Mouse (Mus musculus): Measurements from ENCODE around the gene Wipf3. TPM values are rescaled to one million over a fixed set of nuclear protein-coding genes. Genes with fewer than 3 reads are reported as not detected.

Wipf3 gene
- polyA plus RNA-seq, 1 experiment from 2014 or later = 1.2 TPM

- no peak for DNase-seq (ENCODE audit: low spot score)
- no peak overlapping the region for H3K4me3 ChIP-seq (ENCODE audit: low read depth, low read length)
- H3K4me1 ChIP-seq (replicated peaks; ENCODE audit: control insufficient read depth, insufficient read depth, low read length) = no peaks in the 10 kb centered on the region
- no peak for ATAC-seq (replicated peaks; ENCODE audit: low FRiP score, low TSS enrichment, low read depth)
- no peak overlapping the region for H3K27ac ChIP-seq (ENCODE audit: low read depth)
- H3K4me2 ChIP-seq (ENCODE audit: low read length) = no peak overlapping the region
- 82% methylated on average over 11 of the region's 11 CpGs for WGBS
- H3K36me3 ChIP-seq (ENCODE audit: control insufficient read depth, insufficient read depth, low read length) = no peaks in the 10 kb centered on the region
- no peaks in the 10 kb centered on the region for H3K9me3 ChIP-seq (ENCODE audit: control insufficient read depth, low read length)
- no peaks in the 10 kb centered on the region for H3K27me3 ChIP-seq (replicated peaks; ENCODE audit: control insufficient read depth, insufficient read depth, low read length)
- H3K9ac ChIP-seq (ENCODE audit: low read length) = no peak overlapping the region
These were observed 65.4 kb downstream of the Wipf3 start for GRCm38 (mm10) chr6:54494612-54495398.

- DNase-seq (ENCODE audit: low spot score) (no peak), ATAC-seq (replicated peaks; ENCODE audit: low FRiP score, low TSS enrichment, low read depth) (no peak)
- Histone ChIP-seq H3K9ac (ENCODE audit: low read length) (no peak overlapping the region), H3K36me3 (ENCODE audit: control insufficient read depth, insufficient read depth, low read length) (no peaks in the 10 kb centered on the region), H3K4me2 (ENCODE audit: low read length) (no peak overlapping the region), H3K4me3 (ENCODE audit: low read depth, low read length) (no peak overlapping the region), H3K27ac (ENCODE audit: low read depth) (no peak overlapping the region), H3K9me3 (ENCODE audit: control insufficient read depth, low read length) (no peaks in the 10 kb centered on the region), H3K4me1 (replicated peaks; ENCODE audit: control insufficient read depth, insufficient read depth, low read length) (no peaks in the 10 kb centered on the region), H3K27me3 (replicated peaks; ENCODE audit: control insufficient read depth, insufficient read depth, low read length) (no peaks in the 10 kb centered on the region)
- 85% methylated on average over 7 of the region's 7 CpGs for WGBS
These were observed 66.8 kb downstream of the Wipf3 start for GRCm38 (mm10) chr6:54496214-54496613.

DNA sequence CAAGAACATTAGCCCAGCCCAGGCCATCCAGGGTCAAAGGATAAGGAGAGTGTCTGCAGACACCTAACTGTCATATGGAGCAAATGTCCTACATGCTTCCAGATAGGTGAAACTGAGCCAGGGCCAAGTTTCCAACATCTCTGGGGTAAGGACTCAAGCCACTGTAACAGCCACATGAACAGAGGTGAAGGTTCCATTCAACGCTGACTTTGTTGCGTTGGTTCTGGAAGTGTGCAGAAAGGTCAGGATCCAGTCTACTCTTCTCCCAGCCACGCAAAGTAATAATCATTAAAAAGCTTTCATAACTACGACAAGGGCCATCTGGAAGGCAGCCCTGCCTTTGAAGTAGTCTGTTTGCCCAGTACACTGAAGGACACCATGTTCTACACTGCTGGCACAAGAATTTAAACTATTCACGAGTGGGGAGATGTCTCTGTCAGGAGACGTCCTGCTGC lies 73.3 kb downstream of the Wipf3 start:
- no peak overlapping the region for H3K4me2 ChIP-seq (ENCODE audit: low read length)
- 46% methylated on average over 6 of the region's 6 CpGs for WGBS
- H3K27me3 ChIP-seq (replicated peaks; ENCODE audit: control insufficient read depth, insufficient read depth, low read length) = no peaks in the 10 kb centered on the region
- no peak for DNase-seq (ENCODE audit: low spot score)
- H3K4me1 ChIP-seq (replicated peaks; ENCODE audit: control insufficient read depth, insufficient read depth, low read length) = no peaks in the 10 kb centered on the region
- H3K9me3 ChIP-seq (ENCODE audit: control insufficient read depth, low read length) = no peaks in the 10 kb centered on the region
- H3K27ac ChIP-seq (ENCODE audit: low read depth) = no peak overlapping the region
- H3K4me3 ChIP-seq (ENCODE audit: low read depth, low read length) = no peak overlapping the region
- no peak overlapping the region for H3K9ac ChIP-seq (ENCODE audit: low read length)
- H3K36me3 ChIP-seq (ENCODE audit: control insufficient read depth, insufficient read depth, low read length) = no peaks in the 10 kb centered on the region
- ATAC-seq (replicated peaks; ENCODE audit: low FRiP score, low TSS enrichment, low read depth) = no peak

DNA sequence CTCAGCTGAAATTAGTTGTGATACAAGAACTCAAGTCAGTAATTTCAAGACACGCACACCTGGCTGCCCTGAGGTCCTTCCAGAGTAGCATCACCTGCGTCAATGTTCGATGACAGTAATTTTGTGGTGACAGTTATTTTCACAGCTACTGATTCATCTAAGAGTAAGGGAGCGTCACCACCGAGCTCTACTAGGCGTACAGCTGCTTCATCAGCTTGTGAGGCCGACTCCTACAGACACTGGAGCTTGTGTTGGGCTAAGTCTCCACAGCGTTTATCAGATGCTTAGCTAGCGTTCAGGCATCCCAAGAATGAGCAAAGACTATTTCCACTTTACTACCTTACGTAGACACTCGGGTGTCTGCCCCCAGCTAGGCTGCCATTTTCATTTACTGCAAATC lies 76.9 kb downstream of the Wipf3 start:
- H3K27me3 ChIP-seq (replicated peaks; ENCODE audit: control insufficient read depth, insufficient read depth, low read length) = no peaks in the 10 kb centered on the region
- H3K9me3 ChIP-seq (ENCODE audit: control insufficient read depth, low read length) = no peaks in the 10 kb centered on the region
- DNase-seq (ENCODE audit: low spot score) (no peak), ATAC-seq (replicated peaks; ENCODE audit: low FRiP score, low TSS enrichment, low read depth) (no peak)
- H3K4me3 ChIP-seq (ENCODE audit: low read depth, low read length) = no peak overlapping the region
- H3K27ac ChIP-seq (ENCODE audit: low read depth) = no peak overlapping the region
- peaks cover 4% of the 10 kb centered on the region; the same call in 1 of the 2 replicates for H3K4me1 ChIP-seq (replicated peaks; ENCODE audit: control insufficient read depth, insufficient read depth, low read length)
- no peaks in the 10 kb centered on the region for H3K36me3 ChIP-seq (ENCODE audit: control insufficient read depth, insufficient read depth, low read length)
- no peak overlapping the region for H3K9ac ChIP-seq (ENCODE audit: low read length)
- no peak overlapping the region for H3K4me2 ChIP-seq (ENCODE audit: low read length)
- 78% methylated on average over 11 of the region's 11 CpGs for WGBS

- Histone ChIP-seq H3K4me2 (ENCODE audit: low read length) (no peak overlapping the region), H3K27me3 (replicated peaks; ENCODE audit: control insufficient read depth, insufficient read depth, low read length) (no peaks in the 10 kb centered on the region), H3K9me3 (ENCODE audit: control insufficient read depth, low read length) (no peaks in the 10 kb centered on the region), H3K36me3 (ENCODE audit: control insufficient read depth, insufficient read depth, low read length) (no peaks in the 10 kb centered on the region), H3K4me3 (ENCODE audit: low read depth, low read length) (no peak overlapping the region), H3K4me1 (replicated peaks; ENCODE audit: control insufficient read depth, insufficient read depth, low read length) (peaks cover 4% of the 10 kb centered on the region; the same call in 1 of the 2 replicates), H3K27ac (ENCODE audit: low read depth) (no peak overlapping the region), H3K9ac (ENCODE audit: low read length) (no peak overlapping the region)
- DNase-seq (ENCODE audit: low spot score) (peak; percentile 62), ATAC-seq (replicated peaks; ENCODE audit: low FRiP score, low TSS enrichment, low read depth) (0 out of 2 replicates have a peak, but pooled peaks have one; percentile 51)
- 38% methylated on average over 8 of the region's 8 CpGs for WGBS
These were observed 77.6 kb downstream of the Wipf3 start for GRCm38 (mm10) chr6:54507002-54507401.

GRCm38 (mm10) chr6:54507808-54508207 lies 78.4 kb downstream of the Wipf3 start:
- Histone ChIP-seq H3K4me1 (replicated peaks; ENCODE audit: control insufficient read depth, insufficient read depth, low read length) (peaks cover 4% of the 10 kb centered on the region; the same call in 1 of the 2 replicates), H3K36me3 (ENCODE audit: control insufficient read depth, insufficient read depth, low read length) (no peaks in the 10 kb centered on the region), H3K4me3 (ENCODE audit: low read depth, low read length) (no peak overlapping the region), H3K27me3 (replicated peaks; ENCODE audit: control insufficient read depth, insufficient read depth, low read length) (no peaks in the 10 kb centered on the region), H3K9me3 (ENCODE audit: control insufficient read depth, low read length) (no peaks in the 10 kb centered on the region), H3K4me2 (ENCODE audit: low read length) (no peak overlapping the region), H3K27ac (ENCODE audit: low read depth) (no peak overlapping the region), H3K9ac (ENCODE audit: low read length) (no peak overlapping the region)
- 68% methylated on average over 5 of the region's 5 CpGs for WGBS
- no peak for ATAC-seq (replicated peaks; ENCODE audit: low FRiP score, low TSS enrichment, low read depth)
- no peak for DNase-seq (ENCODE audit: low spot score)

GRCm38 (mm10) chr6:54508256-54508793 lies 78.9 kb downstream of the Wipf3 start:
- WGBS = 58% methylated on average over 6 of the region's 6 CpGs
- Histone ChIP-seq H3K9me3 (ENCODE audit: control insufficient read depth, low read length) (no peaks in the 10 kb centered on the region), H3K9ac (ENCODE audit: low read length) (no peak overlapping the region), H3K36me3 (ENCODE audit: control insufficient read depth, insufficient read depth, low read length) (no peaks in the 10 kb centered on the region), H3K27me3 (replicated peaks; ENCODE audit: control insufficient read depth, insufficient read depth, low read length) (no peaks in the 10 kb centered on the region), H3K4me1 (replicated peaks; ENCODE audit: control insufficient read depth, insufficient read depth, low read length) (peaks cover 4% of the 10 kb centered on the region; the same call in 1 of the 2 replicates), H3K4me3 (ENCODE audit: low read depth, low read length) (no peak overlapping the region), H3K27ac (ENCODE audit: low read depth) (no peak overlapping the region), H3K4me2 (ENCODE audit: low read length) (no peak overlapping the region)
- DNase-seq (ENCODE audit: low spot score) = no peak
- no peak for ATAC-seq (replicated peaks; ENCODE audit: low FRiP score, low TSS enrichment, low read depth)

DNA sequence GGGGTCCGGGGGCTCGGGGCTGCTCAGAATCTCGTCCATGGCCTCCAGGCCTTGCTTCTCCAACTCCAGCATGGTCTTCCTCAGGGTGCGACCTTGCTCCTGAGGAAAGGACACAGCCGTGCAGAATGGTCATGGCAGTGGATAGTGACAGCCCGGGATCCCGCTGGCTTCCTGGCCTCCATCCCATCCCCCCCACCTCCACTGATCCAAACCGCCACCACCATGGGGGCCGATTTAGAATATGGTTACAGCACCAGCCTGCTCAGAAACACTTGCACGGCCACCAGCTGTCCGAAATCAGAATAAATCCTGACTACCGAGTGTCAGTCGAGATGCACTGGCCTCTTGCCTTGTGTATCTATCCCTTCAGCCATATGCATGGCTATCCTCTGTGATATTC lies 79.9 kb downstream of the Wipf3 start:
- ATAC-seq (replicated peaks; ENCODE audit: low FRiP score, low TSS enrichment, low read depth) = no peak
- 88% methylated on average over 13 of the region's 13 CpGs for WGBS
- no peak for DNase-seq (ENCODE audit: low spot score)
- no peaks in the 10 kb centered on the region for H3K36me3 ChIP-seq (ENCODE audit: control insufficient read depth, insufficient read depth, low read length)
- no peak overlapping the region for H3K4me3 ChIP-seq (ENCODE audit: low read depth, low read length)
- no peak overlapping the region for H3K9ac ChIP-seq (ENCODE audit: low read length)
- no peak overlapping the region for H3K4me2 ChIP-seq (ENCODE audit: low read length)
- H3K27ac ChIP-seq (ENCODE audit: low read depth) = no peak overlapping the region
- peaks cover 4% of the 10 kb centered on the region; the same call in 1 of the 2 replicates for H3K4me1 ChIP-seq (replicated peaks; ENCODE audit: control insufficient read depth, insufficient read depth, low read length)
- H3K27me3 ChIP-seq (replicated peaks; ENCODE audit: control insufficient read depth, insufficient read depth, low read length) = no peaks in the 10 kb centered on the region
- no peaks in the 10 kb centered on the region for H3K9me3 ChIP-seq (ENCODE audit: control insufficient read depth, low read length)
